Mouse (Mus musculus) gastrocnemius, postnatal 25 days (tissue): ENCODE results near the gene Pkib. TPM values are rescaled to one million over a fixed set of nuclear protein-coding genes. Genes with fewer than 3 reads are reported as not detected.
A peak's percentile ranks its signal among the peaks of the same experiment; 100 is the strongest.

Experiments
- DNase-seq: peaks from one replicate; pipeline ENCODE4 v3.0.0; 2022
- long read RNA-seq, 2 experiments: library from polyadenylated mRNA; stranded (forward); transcript quantifications; one replicate each; pipeline ENCODE4 v2.0.0; 2021
- total RNA-seq, 2 experiments: library from RNA; stranded (reverse); gene quantifications; 1 replicate in 1 of 2; 2 replicates in 1 of 2; pipeline ENCODE4 v1.2.3; 2021

The Pkib gene
- not detected for total RNA-seq
- long read RNA-seq, experiment 1, result 0 reads
- long read RNA-seq, experiment 2, full-length matches to known transcripts, result 1 of 1 reads
- long read RNA-seq, experiment 2, partial matches to known transcripts, result 0 of 1 reads
- long read RNA-seq, experiment 2, other reads (novel, unspliced or antisense), result 0 of 1 reads

DNA sequence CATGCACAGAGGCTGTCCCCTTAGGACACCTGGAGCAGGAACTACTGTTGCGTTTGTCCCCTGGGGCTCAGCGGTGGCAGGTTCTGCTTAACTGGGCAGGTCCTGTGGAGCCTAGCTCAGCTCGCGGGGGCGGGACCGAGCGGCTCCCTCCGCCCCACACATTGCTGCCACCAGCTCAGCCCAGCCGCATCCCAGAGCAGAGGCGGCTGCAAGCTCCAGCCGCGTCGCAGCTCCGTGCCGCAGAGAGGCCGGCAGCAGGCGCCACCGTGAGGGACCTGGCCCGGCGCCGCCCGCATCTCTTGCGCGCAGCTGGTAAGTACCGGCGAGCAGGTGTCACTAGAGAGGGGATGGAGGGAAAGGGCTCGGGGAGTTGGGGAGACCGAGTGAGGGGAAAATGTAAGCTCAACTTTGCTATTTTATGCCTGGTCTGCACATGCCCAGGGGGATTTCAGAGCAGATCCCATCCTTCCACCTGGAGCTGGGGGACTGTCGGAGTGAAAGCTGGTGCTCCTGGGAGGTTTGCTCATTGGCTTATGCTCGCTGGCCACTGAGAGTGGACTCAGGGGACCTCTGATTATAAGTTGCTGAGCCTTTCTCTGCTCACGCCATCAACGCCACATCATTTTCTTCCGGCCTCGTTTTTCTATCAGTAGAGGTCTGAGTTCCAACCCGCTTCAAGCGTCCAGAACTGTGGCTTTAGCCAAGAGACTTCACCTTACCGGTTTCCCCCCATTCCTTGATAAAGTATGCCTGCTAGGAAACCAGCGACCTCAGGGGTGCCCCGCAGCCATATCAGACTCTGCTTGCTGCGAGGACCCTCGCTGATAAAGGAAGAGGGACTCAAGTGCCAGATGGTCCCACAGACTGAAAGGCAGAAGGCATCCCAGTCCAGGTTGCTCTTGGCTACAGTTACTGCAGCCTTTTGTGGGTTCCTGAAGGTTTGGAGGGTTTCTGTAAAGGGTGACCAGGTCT lies at the start of gene Pkib:
Pkib (plus strand) TSS at position 86 of the 972 bp plus-strand sequence.
- DNase-seq, result peak; percentile 8

GRCm38 (mm10) chr10:57583927-57584326 lies 47.9 kb upstream of the Pkib start:
- DNase-seq, result no peak

GRCm38 (mm10) chr10:57594266-57594665 lies 37.5 kb upstream of the Pkib start:
- DNase-seq, result no peak

- no peak for DNase-seq
Measured at GRCm38 (mm10) chr10:57597172-57597571, 34.6 kb upstream of the Pkib start.

DNA sequence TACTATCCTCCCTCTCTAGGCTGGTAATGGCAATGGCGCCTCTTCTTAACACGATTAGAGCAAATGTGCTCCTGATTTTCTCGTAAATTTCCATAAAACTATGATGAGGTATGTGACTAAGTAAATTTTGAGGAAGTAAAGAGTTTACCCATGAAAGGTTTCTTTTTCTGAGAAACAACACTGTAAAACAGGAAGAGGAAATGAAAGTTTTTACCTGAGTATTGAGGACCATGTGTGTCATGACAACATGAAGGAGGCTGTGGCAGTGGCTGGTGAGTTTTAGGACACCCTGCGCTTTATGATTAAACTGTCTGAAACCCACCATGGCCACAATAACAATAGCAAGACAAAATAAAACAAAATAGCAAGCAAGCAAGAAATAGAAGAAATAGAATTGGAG lies 28.8 kb upstream of the Pkib start:
- no peak for DNase-seq

DNA sequence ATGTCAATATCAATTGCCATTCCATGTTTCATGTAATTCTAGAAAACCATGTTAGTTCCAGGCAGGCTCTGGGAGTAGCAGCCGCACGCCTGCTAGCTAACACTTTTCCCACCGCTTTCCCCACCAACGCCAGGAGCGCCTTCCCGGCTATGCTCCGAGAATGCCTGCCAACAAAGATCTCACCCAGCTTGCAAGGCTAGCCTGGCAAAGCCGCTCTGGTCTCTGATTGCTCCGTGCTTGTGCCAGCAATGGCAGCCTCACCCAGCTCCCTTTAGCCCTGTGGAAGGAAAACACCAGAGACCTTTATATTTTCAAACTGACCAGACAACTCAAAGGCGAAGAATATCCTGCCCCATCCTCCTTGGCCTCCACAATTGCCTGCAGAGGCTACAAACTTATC lies 8.5 kb upstream of the Pkib start:
- DNase-seq, result peak; percentile 7

DNA sequence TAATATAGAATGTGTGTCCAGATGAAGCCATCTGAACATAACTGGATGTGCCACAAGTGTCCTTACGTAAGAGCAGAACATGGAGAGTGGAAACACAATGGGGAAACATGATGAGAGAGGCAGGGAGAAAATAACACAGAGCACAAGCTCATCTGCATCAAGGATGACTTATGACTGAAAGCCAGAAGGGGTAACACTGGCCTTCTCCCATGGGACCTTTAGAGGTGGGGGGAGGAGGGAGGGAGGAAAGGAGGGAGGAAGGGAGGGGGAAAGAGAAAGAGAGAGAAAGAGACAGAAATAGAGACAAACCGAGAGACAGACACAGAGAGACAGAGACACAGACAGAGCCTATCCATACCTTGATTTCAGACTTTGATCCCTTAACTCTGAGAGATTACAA lies 4.0 kb upstream of the Pkib start:
- DNase-seq, result no peak

DNA sequence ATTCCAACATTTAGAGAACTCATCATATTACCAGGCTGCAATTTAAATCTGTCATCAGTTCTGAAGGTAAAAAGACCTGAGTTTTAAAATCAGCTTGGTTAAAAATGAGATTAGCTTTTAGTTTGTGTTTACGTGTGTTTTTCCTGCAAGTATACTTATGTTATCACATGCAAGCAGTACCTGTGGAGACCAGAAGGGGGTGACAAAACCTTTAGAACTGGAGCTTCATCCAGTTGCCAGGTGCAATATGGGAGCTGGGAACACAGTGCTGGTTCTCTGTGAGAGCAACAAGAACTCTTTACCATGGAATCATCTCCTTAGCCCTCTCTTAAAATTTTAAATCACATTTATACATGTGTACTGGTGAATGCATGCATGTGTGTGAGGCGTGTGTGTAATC lies 1.2 kb upstream of the Pkib start:
- DNase-seq, result no peak

- no peak for DNase-seq
Measured at GRCm38 (mm10) chr10:57632868-57633240, 1.1 kb downstream of the Pkib start.

DNA sequence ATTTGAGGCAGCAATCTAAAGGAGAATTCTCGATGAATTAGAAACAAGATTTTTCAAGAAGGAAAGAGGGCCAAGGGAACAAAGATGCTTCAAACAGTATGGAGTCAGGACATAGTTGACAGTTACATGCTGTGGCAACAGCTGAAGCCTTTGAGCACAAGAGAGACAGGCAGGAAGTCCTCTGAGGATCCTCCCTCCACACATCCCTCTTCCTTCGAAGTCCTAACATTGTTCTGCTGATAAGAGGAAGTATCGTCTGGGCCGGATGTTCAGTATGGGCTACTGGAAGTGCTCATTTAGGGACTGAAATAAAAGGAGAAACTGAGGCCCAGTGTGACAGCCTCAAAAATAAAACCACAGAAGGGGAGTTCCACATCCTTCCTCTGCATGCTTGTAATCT lies 5.2 kb downstream of the Pkib start:
- DNase-seq, result no peak

DNA sequence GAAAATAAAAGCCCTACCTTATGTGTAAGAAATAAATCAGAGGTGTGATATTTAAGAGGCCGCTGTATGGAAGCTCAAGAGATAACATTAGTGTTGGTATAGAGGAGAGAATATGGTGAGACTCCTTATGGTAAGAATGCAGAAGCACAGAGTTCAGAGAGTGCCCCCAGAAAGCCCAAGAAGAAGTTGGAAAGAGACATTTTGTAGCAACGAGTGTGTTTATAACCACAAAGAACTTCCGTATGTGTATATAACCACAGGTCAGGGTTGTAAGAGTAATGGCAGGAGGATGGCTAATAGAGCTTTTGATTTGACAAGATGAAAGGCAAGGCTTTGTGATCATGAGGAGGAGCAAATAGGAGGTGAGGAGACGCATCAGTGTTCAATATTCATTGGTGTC lies 6.5 kb downstream of the Pkib start:
- DNase-seq, result no peak

- no peak for DNase-seq
Measured at GRCm38 (mm10) chr10:57639540-57639939, 7.8 kb downstream of the Pkib start.

DNA sequence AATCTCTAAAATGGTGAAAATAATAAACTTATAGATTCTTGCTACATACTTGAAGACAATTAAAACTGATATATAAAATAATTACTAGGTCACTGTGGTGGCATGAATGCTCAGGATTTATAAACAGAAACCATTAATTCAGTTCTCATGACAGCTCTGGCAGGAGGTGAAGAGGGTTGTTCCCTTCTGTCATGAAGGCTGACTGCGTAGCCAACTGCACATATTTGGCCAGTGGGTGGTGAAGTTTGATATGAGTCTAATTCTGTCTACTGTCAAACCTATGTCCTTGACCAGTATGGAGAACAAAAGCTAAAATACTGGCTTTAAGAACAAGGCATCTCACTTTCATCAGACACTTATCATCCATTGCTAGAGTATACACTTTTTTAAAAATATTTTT lies 21.5 kb downstream of the Pkib start:
- DNase-seq, result no peak

- no peak for DNase-seq
Measured at GRCm38 (mm10) chr10:57660505-57660904, 28.7 kb downstream of the Pkib start.

DNA sequence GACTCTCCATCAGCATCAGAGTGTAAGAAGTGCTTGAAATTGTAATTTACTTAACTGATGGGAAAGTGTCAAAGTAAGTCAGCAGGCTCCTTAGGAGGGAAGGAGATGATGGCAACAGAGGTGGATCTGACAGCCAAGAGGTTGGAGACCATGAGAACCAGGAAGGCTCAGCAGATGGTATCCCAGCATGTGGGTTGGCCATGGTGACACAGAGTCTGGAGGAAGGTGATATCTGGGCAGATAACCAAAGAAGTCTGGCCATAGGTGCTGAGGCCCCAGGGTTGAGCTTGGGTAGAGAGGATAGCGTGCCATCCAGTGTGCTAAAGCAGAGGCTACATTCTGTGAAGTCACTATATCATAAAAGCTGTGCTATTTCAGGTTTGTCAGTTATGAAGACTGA lies 32.0 kb downstream of the Pkib start:
- no peak for DNase-seq

GRCm38 (mm10) chr10:57664253-57664652 lies 32.5 kb downstream of the Pkib start:
- no peak for DNase-seq

DNA sequence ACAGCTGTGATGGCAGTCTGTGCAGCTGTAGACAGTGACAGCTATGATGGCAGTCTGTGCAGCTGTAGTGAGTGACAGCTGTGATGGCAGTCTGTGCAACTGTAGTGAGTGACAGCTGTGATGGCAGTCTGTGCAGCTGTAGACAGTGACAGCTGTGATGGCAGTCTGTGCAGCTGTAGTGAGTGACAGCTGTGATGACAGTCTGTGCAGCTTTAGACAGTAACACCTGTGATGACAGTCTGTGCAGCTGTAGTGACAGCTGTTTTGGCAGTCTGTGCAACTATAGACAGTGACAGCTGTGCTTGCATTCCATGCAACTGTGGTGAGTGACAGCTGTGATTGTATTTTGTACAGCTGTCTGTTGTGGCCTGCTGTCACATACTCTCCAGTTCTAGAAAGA lies 44.0 kb downstream of the Pkib start:
- no peak for DNase-seq

- DNase-seq, result no peak
Measured at GRCm38 (mm10) chr10:57687999-57688398, 56.2 kb downstream of the Pkib start.

- DNase-seq, result no peak
Measured at GRCm38 (mm10) chr10:57690161-57690560, 58.4 kb downstream of the Pkib start.

- no peak for DNase-seq
Measured at GRCm38 (mm10) chr10:57702246-57702645, 70.5 kb downstream of the Pkib start.

- no peak for DNase-seq
Measured at GRCm38 (mm10) chr10:57721035-57721434, 89.3 kb downstream of the Pkib start.

DNA sequence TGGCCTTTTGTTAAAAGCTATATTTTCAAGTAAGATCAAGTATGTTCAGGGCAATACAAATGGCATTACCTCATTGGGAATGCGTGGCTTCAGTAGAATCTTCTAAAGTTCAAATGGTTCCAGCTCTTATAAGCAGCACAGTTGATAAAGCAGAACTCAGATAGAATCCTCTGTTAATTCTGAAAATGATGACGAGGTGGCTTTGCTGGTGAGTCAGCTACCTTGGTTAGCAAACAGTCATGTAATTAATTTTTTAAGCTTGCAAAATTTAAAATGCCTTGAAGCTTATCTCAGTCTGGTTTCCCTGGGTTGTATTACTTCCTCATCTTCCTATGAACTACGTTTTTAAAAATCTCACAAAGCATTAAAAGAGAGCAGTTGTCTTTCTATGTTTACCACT lies 90.6 kb downstream of the Pkib start:
- DNase-seq, result no peak

GRCm38 (mm10) chr10:57727666-57728065 lies 95.9 kb downstream of the Pkib start:
- DNase-seq, result no peak

DNA sequence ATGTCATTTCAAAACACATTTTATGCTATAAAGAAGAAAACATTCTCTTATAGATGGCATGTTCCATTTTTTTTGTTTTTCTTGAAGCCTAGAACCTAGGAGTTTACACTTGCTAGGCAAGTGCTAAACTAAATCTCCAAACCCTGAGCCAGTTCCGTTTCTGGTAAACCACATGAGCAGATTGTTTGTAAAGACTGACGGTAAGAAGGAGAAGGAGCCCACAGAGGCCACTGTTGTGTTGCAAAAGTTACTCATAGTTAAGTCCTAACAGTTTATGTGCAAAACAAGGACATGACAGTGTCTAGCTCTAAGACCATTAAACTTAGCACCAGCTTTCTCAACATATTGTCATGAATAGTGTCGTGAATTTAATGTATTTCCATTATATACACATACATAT lies 99.9 kb downstream of the Pkib start:
- DNase-seq, result no peak
